ENCODE assay signal across 8 mouse cellular contexts in the genomic region with DNA sequence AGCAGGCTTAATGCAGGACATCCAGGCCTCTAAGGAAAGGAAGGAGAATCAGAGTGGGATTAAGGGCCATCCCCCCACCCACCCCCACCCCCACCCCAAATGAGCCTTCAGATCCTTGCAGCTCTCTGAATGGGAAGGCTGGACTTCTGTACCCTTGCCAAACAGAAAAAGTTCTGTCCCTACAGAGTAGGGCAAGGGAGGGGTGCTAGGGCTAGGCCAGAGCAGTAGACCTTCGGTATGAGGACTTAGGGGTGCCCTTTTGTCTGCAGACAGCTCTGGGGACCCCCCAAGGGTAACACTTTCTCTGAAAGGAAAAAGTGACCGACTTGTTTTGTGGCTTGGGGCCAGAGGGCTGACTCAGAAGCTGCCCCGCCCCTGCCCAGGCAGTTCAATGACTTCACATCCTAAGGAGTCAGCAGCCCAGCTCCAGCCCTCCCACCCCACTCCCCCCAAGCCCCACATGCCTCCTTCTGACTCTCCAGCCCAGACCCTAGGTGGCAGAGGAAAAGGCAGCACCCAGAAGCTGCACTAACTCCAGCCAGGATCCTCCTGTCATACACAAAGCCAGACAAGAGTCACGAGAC.
DNase-seq lines count a peak whose midpoint lies in the region; ATAC-seq lines count a peak whose summit lies in the region.

No protein-coding gene starts in this region.

- H3K9me3 ChIP-seq in hindbrain, embryonic 13.5 days: no peaks in the 10 kb centered on the region
- no peaks in the 10 kb centered on the region for H3K9me3 ChIP-seq in hindbrain, embryonic 11.5 days (ENCODE audit: control insufficient read depth, low read length)
- H3K9me3 ChIP-seq in intestine, embryonic 16.5 days (ENCODE audit: control insufficient read depth, low read length): no peaks in the 10 kb centered on the region

- no peaks in the 10 kb centered on the region for H3K36me3 ChIP-seq in hindbrain, embryonic 13.5 days
- H3K36me3 ChIP-seq in hindbrain, embryonic 11.5 days (ENCODE audit: control insufficient read depth, insufficient read depth, low read length): no peaks in the 10 kb centered on the region
- H3K36me3 ChIP-seq in intestine, embryonic 16.5 days (ENCODE audit: control insufficient read depth, insufficient read depth, low read length): peaks cover 9% of the 10 kb centered on the region; the same call in 1 of the 2 replicates

- peaks cover 25% of the 10 kb centered on the region for H3K4me1 ChIP-seq in hindbrain, embryonic 13.5 days (replicated peaks)
- no peaks in the 10 kb centered on the region for H3K4me1 ChIP-seq in hindbrain, embryonic 11.5 days (replicated peaks; ENCODE audit: control insufficient read depth, insufficient read depth, low read length)
- peaks cover 36% of the 10 kb centered on the region for H3K4me1 ChIP-seq in intestine, embryonic 16.5 days (ENCODE audit: control insufficient read depth, insufficient read depth, low read length)

- peak; percentile 43; the same call in 1 of the 2 replicates for ATAC-seq in hindbrain, embryonic 13.5 days (ENCODE audit: low FRiP score)
- ATAC-seq in hindbrain, embryonic 11.5 days (ENCODE audit: low FRiP score): no peak
- ATAC-seq in intestine, embryonic 16.5 days: peak; percentile 47
- no peak for ATAC-seq in inflammation-experienced regulatory T-cells, adult 6 months

- no peak overlapping the region for H3K4me2 ChIP-seq in hindbrain, embryonic 13.5 days
- no peak overlapping the region for H3K4me2 ChIP-seq in hindbrain, embryonic 11.5 days (replicated peaks; ENCODE audit: low read depth, low read length)
- H3K4me2 ChIP-seq in intestine, embryonic 16.5 days (ENCODE audit: low read depth, low read length): no peak overlapping the region

- no peaks in the 10 kb centered on the region for H3K27me3 ChIP-seq in hindbrain, embryonic 13.5 days
- no peaks in the 10 kb centered on the region for H3K27me3 ChIP-seq in hindbrain, embryonic 11.5 days (ENCODE audit: control insufficient read depth, insufficient read depth, low read length)
- H3K27me3 ChIP-seq in intestine, embryonic 16.5 days (replicated peaks; ENCODE audit: control insufficient read depth, insufficient read depth, low read length): no peaks in the 10 kb centered on the region

- WGBS in hindbrain, embryonic 13.5 days: 18% methylated on average over 4 of the region's 4 CpGs
- WGBS in hindbrain, embryonic 11.5 days: 32% methylated on average over 4 of the region's 4 CpGs
- 27% methylated on average over 4 of the region's 4 CpGs for WGBS in intestine, embryonic 16.5 days

- peak overlapping the region; percentile 5; the same call in 1 of the 2 replicates for H3K27ac ChIP-seq in hindbrain, embryonic 13.5 days
- no peak overlapping the region for H3K27ac ChIP-seq in hindbrain, embryonic 11.5 days (ENCODE audit: low read depth, low read length)
- H3K27ac ChIP-seq in intestine, embryonic 16.5 days (ENCODE audit: low read length): peak overlapping the region; percentile 76

- no peak for DNase-seq in hindbrain, embryonic 11.5 days (ENCODE audit: low spot score)
- peak; percentile 78 for DNase-seq in gastrocnemius, adult 18-20 months (ENCODE audit: low spot score)
- DNase-seq in lung, postnatal 14 days: peak; percentile 75
- no peak for DNase-seq in cerebellum, adult 9-10 months
- no peak for DNase-seq in natural killer cell, adult 2 months (ENCODE audit: low spot score in 2 of 2)

- H3K9ac ChIP-seq in hindbrain, embryonic 13.5 days: no peak overlapping the region
- H3K9ac ChIP-seq in hindbrain, embryonic 11.5 days (ENCODE audit: low read depth, low read length): no peak overlapping the region
- H3K9ac ChIP-seq in intestine, embryonic 16.5 days (ENCODE audit: low read depth, low read length): 0 out of 2 replicates have a peak overlapping the region, but pooled peaks have one; percentile 7

- H3K4me3 ChIP-seq in hindbrain, embryonic 13.5 days: no peak overlapping the region
- no peak overlapping the region for H3K4me3 ChIP-seq in hindbrain, embryonic 11.5 days (ENCODE audit: low read depth, low read length)
- H3K4me3 ChIP-seq in intestine, embryonic 16.5 days (ENCODE audit: low read length): no peak overlapping the region

Comparison
In these comparisons a context has a peak if more than half of its experiments do, and no peak if none do; other contexts are left out.
1. ATAC-seq: peak in hindbrain, embryonic 13.5 days (single experiment) and intestine, embryonic 16.5 days (single experiment); none in hindbrain, embryonic 11.5 days (single experiment) and inflammation-experienced regulatory T-cells, adult 6 months (single experiment).
2. DNase-seq: peak in gastrocnemius, adult 18-20 months (single experiment) and lung, postnatal 14 days (single experiment); none in hindbrain, embryonic 11.5 days (single experiment), cerebellum, adult 9-10 months (single experiment) and natural killer cell, adult 2 months (0 of 2).